Mouse (Mus musculus) CH12.LX (cell line): ENCODE results near the gene Slc27a2.

Experiments
- CTCF ChIP-seq, 2 experiments: IDR thresholded peaks in 1 of 2; conservative IDR thresholded peaks in 1 of 2; 2 replicates each; pipeline ENCODE4 v1.5.1; 2011 to 2012; ENCODE audit warnings: low read depth in 2 of 2, low read length in 2 of 2, improper control_type of control experiment in 1 of 2, inconsistent platforms in 1 of 2, mild to moderate bottlenecking in 1 of 2, moderate library complexity in 1 of 2
- EP300 ChIP-seq: IDR thresholded peaks from 2 replicates; pipeline ENCODE4 v1.6.1; 2011; ENCODE audit warnings: low read length, improper control_type of control experiment
- JUND ChIP-seq: conservative IDR thresholded peaks from 2 replicates; pipeline ENCODE4 v1.6.1; 2011; ENCODE audit warnings: low read depth, low read length, improper control_type of control experiment
- KAT2A ChIP-seq: IDR thresholded peaks from 2 replicates; pipeline ENCODE4 v1.6.1; 2012; ENCODE audit warnings: low read length, improper control_type of control experiment, inconsistent platforms; ENCODE audit not compliant: insufficient replicate concordance
- MXI1 ChIP-seq: IDR thresholded peaks from 2 replicates; pipeline ENCODE4 v1.6.1; 2011; ENCODE audit warnings: mild to moderate bottlenecking, low read depth, low read length, improper control_type of control experiment
- POLR2A ChIP-seq: IDR thresholded peaks from 2 replicates; pipeline ENCODE4 v1.6.1; 2011; ENCODE audit warnings: low read depth, mild to moderate bottlenecking, improper control_type of control experiment, low read length
- POLR2AphosphoS2 ChIP-seq: IDR thresholded peaks from 2 replicates; pipeline ENCODE4 v1.6.1; 2011; ENCODE audit warnings: low read depth, low read length, improper control_type of control experiment
- RCOR1 ChIP-seq: conservative IDR thresholded peaks from 2 replicates; pipeline ENCODE4 v1.6.1; 2012; ENCODE audit warnings: low read depth, mild to moderate bottlenecking, inconsistent platforms, low read length, improper control_type of control experiment
- UBTF ChIP-seq: IDR thresholded peaks from 2 replicates; pipeline ENCODE4 v1.6.1; 2012; ENCODE audit warnings: low read depth, mild to moderate bottlenecking, inconsistent platforms, low read length, improper control_type of control experiment, moderate library complexity
- USF1 ChIP-seq: IDR thresholded peaks from 2 replicates; pipeline ENCODE4 v1.6.1; 2014; ENCODE audit warnings: low read depth, mild to moderate bottlenecking, inconsistent platforms, low read length, improper control_type of control experiment
- ZKSCAN1 ChIP-seq: IDR thresholded peaks from 2 replicates; pipeline ENCODE4 v1.6.1; 2012; ENCODE audit warnings: low read depth, inconsistent platforms, low read length, improper control_type of control experiment, borderline replicate concordance

DNA sequence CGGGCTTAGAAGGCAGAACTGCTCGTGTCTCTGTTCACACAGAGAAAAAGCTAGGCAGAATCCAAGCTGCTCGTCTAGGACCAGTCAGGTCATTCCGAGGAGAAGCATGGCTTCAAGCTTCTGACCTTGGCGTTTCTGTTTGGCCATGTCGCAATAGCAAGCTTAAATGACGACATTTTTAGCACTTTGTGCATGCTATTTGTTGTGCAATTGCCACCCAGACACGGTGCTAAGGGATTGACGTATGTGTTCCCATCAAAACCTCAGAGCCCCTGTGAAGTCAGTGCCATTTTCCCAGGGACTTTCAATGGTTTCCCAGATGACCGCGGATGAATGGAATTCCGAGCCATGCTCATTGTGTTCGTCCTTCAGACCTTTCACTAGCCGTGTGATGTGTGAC is 48.3 kb downstream of the Slc27a2 start:
- TF ChIP-seq KAT2A (no peak), EP300 (no peak), JUND (no peak), CTCF (conservative IDR thresholded peaks at IDR 0.05 in 1 of 2, IDR thresholded peaks at IDR 0.05 in 1 of 2; ENCODE audit: low read depth in 2 of 2, low read length in 2 of 2) (no peak), POLR2AphosphoS2 (no peak), RCOR1 (no peak), UBTF (no peak), MXI1 (no peak), POLR2A (no peak), USF1 (no peak), ZKSCAN1 (no peak)
